Comparison of ENCODE assay signal across 29 mouse cellular contexts in the genomic region with DNA sequence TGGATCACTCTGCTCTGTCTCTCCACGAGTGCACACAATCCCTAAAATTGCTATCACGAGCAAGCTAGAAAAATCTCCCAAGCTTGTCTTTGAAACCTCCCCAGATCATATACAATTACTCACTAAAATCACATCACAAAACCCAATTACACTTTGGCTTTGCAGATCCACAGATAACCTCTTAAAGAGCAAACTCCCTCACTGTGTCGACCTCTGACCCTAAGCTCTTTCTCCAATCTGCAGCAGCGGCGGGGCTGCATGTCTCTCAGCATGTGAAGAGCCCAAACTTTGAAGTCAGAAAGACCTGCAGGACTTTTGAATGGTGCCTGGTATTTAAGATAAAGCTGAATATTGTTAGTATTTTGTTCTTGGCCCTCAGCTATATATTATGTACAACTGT.
DNase-seq lines count a peak whose midpoint lies in the region; ATAC-seq and TF ChIP-seq lines count a peak whose summit lies in the region.
"Had no signal": no experiment of that assay in that cellular context is flagged by ENCODE, and none has a peak within 500 bp of the region (broad histone marks: within the 10 kb centered on the region; RNA-seq: fewer than 3 reads in every experiment).

No protein-coding gene starts in this region.

- no peak overlapping the region for H3K27ac ChIP-seq in hindbrain, embryonic 10.5 days
- H3K27ac ChIP-seq in hindbrain, embryonic 13.5 days = no peak overlapping the region
- H3K27ac ChIP-seq in testis, adult 2 months (ENCODE audit: control insufficient read depth, insufficient read depth, low read depth, low read length) = no peak overlapping the region
- H3K27ac ChIP-seq in embryonic facial prominence, embryonic 11.5 days (replicated peaks; ENCODE audit: low read depth, low read length) = no peak overlapping the region
- H3K27ac ChIP-seq: embryonic facial prominence, embryonic 13.5 days; forebrain, embryonic 10.5 days; hindbrain, embryonic 15.5 days; kidney, embryonic 15.5 days; left cerebral cortex, adult 2 months; limb, embryonic 12.5 days; liver, embryonic 15.5 days had no signal

- no peak overlapping the region for H3K9ac ChIP-seq in hindbrain, embryonic 13.5 days
- no peak overlapping the region for H3K9ac ChIP-seq in embryonic facial prominence, embryonic 11.5 days (replicated peaks; ENCODE audit: low read length)
- H3K9ac ChIP-seq: embryonic facial prominence, embryonic 13.5 days; forebrain, postnatal 0 days; hindbrain, embryonic 15.5 days; kidney, embryonic 15.5 days; limb, embryonic 12.5 days; liver, embryonic 15.5 days; lung, embryonic 14.5 days had no signal

- no peak overlapping the region for H3K4me2 ChIP-seq in hindbrain, embryonic 13.5 days
- H3K4me2 ChIP-seq in embryonic facial prominence, embryonic 11.5 days (ENCODE audit: low read depth, low read length) = no peak overlapping the region
- H3K4me2 ChIP-seq: embryonic facial prominence, embryonic 13.5 days; hindbrain, embryonic 15.5 days; kidney, embryonic 15.5 days; limb, embryonic 12.5 days; liver, embryonic 15.5 days; lung, embryonic 14.5 days had no signal

- H3K27me3 ChIP-seq in hindbrain, embryonic 10.5 days (ENCODE audit: insufficient read depth, poor library complexity, severe bottlenecking) = peaks cover 3% of the 10 kb centered on the region; the same call in 1 of the 2 replicates
- no peaks in the 10 kb centered on the region for H3K27me3 ChIP-seq in hindbrain, embryonic 13.5 days
- H3K27me3 ChIP-seq in testis, adult 2 months (ENCODE audit: control insufficient read depth, insufficient read depth, low read length) = no peaks in the 10 kb centered on the region
- no peaks in the 10 kb centered on the region for H3K27me3 ChIP-seq in embryonic facial prominence, embryonic 11.5 days (ENCODE audit: control insufficient read depth, insufficient read depth, low read length)
- H3K27me3 ChIP-seq: hindbrain, embryonic 15.5 days; kidney, embryonic 15.5 days; limb, embryonic 12.5 days; liver, embryonic 15.5 days had no signal

- ATAC-seq in hindbrain, embryonic 13.5 days (ENCODE audit: low FRiP score) = no peak
- ATAC-seq in embryonic facial prominence, embryonic 11.5 days (replicated peaks; ENCODE audit: insufficient number of reproducible peaks, low FRiP score, low TSS enrichment, low read depth) = no peak
- ATAC-seq: forebrain, postnatal 0 days had no signal

- no peak for TF ChIP-seq POLR2A in testis, adult 2 months (IDR thresholded peaks at IDR 0.05; ENCODE audit: control insufficient read depth, low read depth, low read length)

- no peaks in the 10 kb centered on the region; the same call in 1 of the 2 replicates for H3K4me1 ChIP-seq in hindbrain, embryonic 10.5 days (replicated peaks)
- no peaks in the 10 kb centered on the region for H3K4me1 ChIP-seq in hindbrain, embryonic 13.5 days (replicated peaks)
- H3K4me1 ChIP-seq in testis, adult 2 months (ENCODE audit: control insufficient read depth, insufficient read depth, low read length) = no peaks in the 10 kb centered on the region
- no peaks in the 10 kb centered on the region for H3K4me1 ChIP-seq in embryonic facial prominence, embryonic 11.5 days (ENCODE audit: control insufficient read depth, insufficient read depth, low read length)
- H3K4me1 ChIP-seq: embryonic facial prominence, embryonic 13.5 days; hindbrain, embryonic 15.5 days; kidney, embryonic 15.5 days; limb, embryonic 12.5 days; liver, embryonic 15.5 days had no signal

- 16% methylated on average over 5 of the region's 5 CpGs for WGBS in hindbrain, embryonic 10.5 days
- WGBS in hindbrain, embryonic 13.5 days = 34% methylated on average over 5 of the region's 5 CpGs
- 17% methylated on average over 5 of the region's 5 CpGs for WGBS in embryonic facial prominence, embryonic 11.5 days

- H3K36me3 ChIP-seq in hindbrain, embryonic 10.5 days = no peaks in the 10 kb centered on the region
- no peaks in the 10 kb centered on the region for H3K36me3 ChIP-seq in hindbrain, embryonic 13.5 days
- no peaks in the 10 kb centered on the region for H3K36me3 ChIP-seq in testis, adult 2 months (ENCODE audit: control insufficient read depth, insufficient read depth, low read length)
- H3K36me3 ChIP-seq in embryonic facial prominence, embryonic 11.5 days (replicated peaks; ENCODE audit: control insufficient read depth, insufficient read depth, low read depth, low read length) = no peaks in the 10 kb centered on the region
- H3K36me3 ChIP-seq: embryonic facial prominence, embryonic 13.5 days; forebrain, embryonic 10.5 days; G1E; hindbrain, embryonic 15.5 days; kidney, embryonic 15.5 days; limb, embryonic 12.5 days; liver, embryonic 15.5 days had no signal

- no peak for TF ChIP-seq CTCF in testis, adult 2 months (IDR thresholded peaks at IDR 0.05; ENCODE audit: control insufficient read depth, insufficient read depth, insufficient replicate concordance, low read depth, low read length)

- DNase-seq in hindbrain, embryonic 10.5 days (ENCODE audit: low spot score) = peak; percentile 14
- DNase-seq in testis, postnatal 10 days (ENCODE audit: low spot score) = no peak
- peak; percentile 10 for DNase-seq in embryonic facial prominence, embryonic 11.5 days (ENCODE audit: low spot score)
- DNase-seq in lung, postnatal 36 days = no peak
- no peak for DNase-seq in layer of hippocampus, postnatal 36 days
- DNase-seq: adrenal gland, adult 8-10 months; cerebellum, adult 11 months; cerebellum, adult 9-10 months; cerebellum, postnatal 36 days; forebrain, postnatal 0 days; gastrocnemius, postnatal 10 days; kidney, adult 18-20 months; kidney, postnatal 25 days; lung, embryonic 14.5 days; lung, postnatal 14 days; right cerebral cortex, postnatal 25 days; spleen, adult 18-20 months; thymus, adult 2 months; thymus, postnatal 36 days had no signal

- no peaks in the 10 kb centered on the region for H3K9me3 ChIP-seq in hindbrain, embryonic 10.5 days
- no peaks in the 10 kb centered on the region for H3K9me3 ChIP-seq in hindbrain, embryonic 13.5 days
- no peaks in the 10 kb centered on the region for H3K9me3 ChIP-seq in embryonic facial prominence, embryonic 11.5 days (replicated peaks; ENCODE audit: control insufficient read depth, low read length)
- H3K9me3 ChIP-seq: embryonic facial prominence, embryonic 13.5 days; forebrain, embryonic 10.5 days; hindbrain, embryonic 15.5 days; kidney, embryonic 15.5 days; limb, embryonic 12.5 days; liver, embryonic 15.5 days had no signal

- no peak overlapping the region for H3K4me3 ChIP-seq in hindbrain, embryonic 10.5 days
- no peak overlapping the region for H3K4me3 ChIP-seq in hindbrain, embryonic 13.5 days
- peak overlapping the region; percentile 34 for H3K4me3 ChIP-seq in testis, adult 2 months (ENCODE audit: control insufficient read depth, low read depth, low read length)
- H3K4me3 ChIP-seq in embryonic facial prominence, embryonic 11.5 days (ENCODE audit: low read depth, low read length) = no peak overlapping the region
- H3K4me3 ChIP-seq: embryonic facial prominence, embryonic 13.5 days; forebrain, embryonic 10.5 days; hindbrain, embryonic 15.5 days; kidney, embryonic 15.5 days; left cerebral cortex, adult 2 months; limb, embryonic 12.5 days; liver, embryonic 15.5 days had no signal

Comparison
In these comparisons a context has a peak if more than half of its experiments do, and no peak if none do; other contexts are left out.
1. DNase-seq: peak in hindbrain, embryonic 10.5 days (single experiment) and embryonic facial prominence, embryonic 11.5 days (single experiment); none in testis, postnatal 10 days (single experiment), lung, postnatal 36 days (single experiment) and layer of hippocampus, postnatal 36 days (0 of 2).